Mouse (Mus musculus) lung, postnatal 0 days (tissue): ENCODE data around the gene Vav3.

Source experiments
- CTCF ChIP-seq: IDR thresholded peaks from 2 replicates; pipeline ENCODE4 v1.5.1; 2016; ENCODE audit warnings: antibody characterized with exemption, mild to moderate bottlenecking
- EP300 ChIP-seq: IDR thresholded peaks from 2 replicates; pipeline ENCODE4 v1.6.1; 2016; ENCODE audit warnings: antibody characterized with exemption, mild to moderate bottlenecking, control low read depth

GRCm38 (mm10) chr3:109298857-109299256 lies 41.6 kb upstream of the Vav3 start:
- TF ChIP-seq CTCF (no peak), EP300 (no peak)
